Mouse (Mus musculus) heart, embryonic 14.5 days (tissue): Measurements from ENCODE around the gene Mylk4. TPM values are rescaled to one million over a fixed set of nuclear protein-coding genes. Genes with fewer than 3 reads are reported as not detected.

Source experiments
- ATAC-seq: fragments of 200-750 bp; cut with Nextera tagmentation; 2 replicates; pipeline ENCODE4 v1.8.0; 2017; ENCODE audit warnings: low read depth, moderate TSS enrichment; ENCODE audit not compliant: insufficient number of reproducible peaks, insufficient read depth, low FRiP score
- H3K27ac ChIP-seq, 2 experiments: fragments of 200-500 bp in 1 of 2; fragments of 300-500 bp in 1 of 2; sonication (generic) in 1 of 2; replicated peaks in 1 of 2; 2 replicates each; pipeline ENCODE4 v1.5.1; 2012 to 2014; ENCODE audit warnings: low read depth in 2 of 2, low read length in 2 of 2, control low read depth in 1 of 2, mild to moderate bottlenecking in 1 of 2, mixed read lengths in 1 of 2; ENCODE audit not compliant: control insufficient read depth in 1 of 2, insufficient read depth in 1 of 2
- H3K27me3 ChIP-seq: fragments of 300-500 bp; sonication (generic); 2 replicates; pipeline ENCODE4 v1.6.1; 2014; ENCODE audit warnings: mild to moderate bottlenecking, low read length, control low read depth; ENCODE audit not compliant: control insufficient read depth, insufficient read depth
- H3K36me3 ChIP-seq: fragments of 300-500 bp; sonication (generic); 2 replicates; pipeline ENCODE4 v1.6.1; 2014; ENCODE audit warnings: mild to moderate bottlenecking, control low read depth, low read length, mixed read lengths; ENCODE audit not compliant: control insufficient read depth, insufficient read depth
- H3K4me1 ChIP-seq, 2 experiments: fragments of 200-500 bp in 1 of 2; fragments of 300-500 bp in 1 of 2; sonication (generic) in 1 of 2; 2 replicates each; pipeline ENCODE4 v1.6.1; 2012 to 2014; ENCODE audit warnings: low read length in 2 of 2, control low read depth in 1 of 2, mixed read lengths in 1 of 2; ENCODE audit not compliant: control insufficient read depth in 2 of 2, insufficient read depth in 2 of 2
- H3K4me2 ChIP-seq: fragments of 300-500 bp; sonication (generic); 2 replicates; pipeline ENCODE4 v1.6.1; 2014; ENCODE audit warnings: mild to moderate bottlenecking, low read length
- H3K4me3 ChIP-seq, 2 experiments: fragments of 200-500 bp in 1 of 2; fragments of 300-500 bp in 1 of 2; sonication (generic) in 1 of 2; 2 replicates each; pipeline ENCODE4 v1.5.1; 2012 to 2014; ENCODE audit warnings: low read length in 2 of 2, mild to moderate bottlenecking in 2 of 2, control low read depth in 1 of 2, low read depth in 1 of 2, moderate library complexity in 1 of 2; ENCODE audit not compliant: control insufficient read depth in 1 of 2, insufficient read depth in 1 of 2
- H3K9ac ChIP-seq: fragments of 300-500 bp; sonication (generic); 2 replicates; pipeline ENCODE4 v1.6.1; 2014; ENCODE audit warnings: mild to moderate bottlenecking, low read length
- H3K9me3 ChIP-seq: fragments of 300-500 bp; sonication (generic); 2 replicates; pipeline ENCODE4 v1.6.1; 2016; ENCODE audit warnings: low read length, control low read depth; ENCODE audit not compliant: control insufficient read depth
- WGBS: fragments of 180-500 bp; shearing (Covaris S2); extraction: QIAGEN DNeasy Blood & Tissue Kit; methylation state at CpG from one replicate; pipeline ENCODE4 v1.1.7; 2014; 5-methylcytosine and 5-hydroxymethylcytosine counted together
- polyA plus RNA-seq: library from polyadenylated mRNA; unstranded; fragments of >200 nt; fragmentation: Nextera tagmentation; extraction: Ambion mirVana; gene quantifications from 2 replicates; pipeline ENCODE4 v1.2.1, GENCODE M21; 2014

The Mylk4 gene
- polyA plus RNA-seq, 1 experiment from 2014 or later = 0.46 TPM

- 52% methylated on average over 2 of the region's 2 CpGs for WGBS
- H3K9ac ChIP-seq = no peak overlapping the region
- no peaks in the 10 kb centered on the region for H3K9me3 ChIP-seq
- H3K27me3 ChIP-seq = no peaks in the 10 kb centered on the region
- no peak overlapping the region for H3K27ac ChIP-seq
- H3K36me3 ChIP-seq = no peaks in the 10 kb centered on the region
- peaks cover 0 to 6% of the 10 kb centered on the region in 2 experiments; a peak in 3 of 4 replicates for H3K4me1 ChIP-seq
- no peak overlapping the region for H3K4me2 ChIP-seq
- H3K4me3 ChIP-seq = no peak overlapping the region
- no peak for ATAC-seq
Observed at GRCm38 (mm10) chr13:32748421-32748820, 35.3 kb downstream of the Mylk4 start.

- Histone ChIP-seq H3K4me2 (no peak overlapping the region), H3K27me3 (no peaks in the 10 kb centered on the region), H3K4me3 (no peak overlapping the region), H3K9ac (no peak overlapping the region), H3K36me3 (no peaks in the 10 kb centered on the region), H3K4me1 (peaks cover 2 to 6% of the 10 kb centered on the region in 2 experiments; a peak in 3 of 4 replicates), H3K9me3 (no peaks in the 10 kb centered on the region), H3K27ac (no peak overlapping the region)
- no peak for ATAC-seq
- WGBS = 76% methylated on average over 7 of the region's 7 CpGs
Observed at GRCm38 (mm10) chr13:32741161-32741560, 42.6 kb downstream of the Mylk4 start.

DNA sequence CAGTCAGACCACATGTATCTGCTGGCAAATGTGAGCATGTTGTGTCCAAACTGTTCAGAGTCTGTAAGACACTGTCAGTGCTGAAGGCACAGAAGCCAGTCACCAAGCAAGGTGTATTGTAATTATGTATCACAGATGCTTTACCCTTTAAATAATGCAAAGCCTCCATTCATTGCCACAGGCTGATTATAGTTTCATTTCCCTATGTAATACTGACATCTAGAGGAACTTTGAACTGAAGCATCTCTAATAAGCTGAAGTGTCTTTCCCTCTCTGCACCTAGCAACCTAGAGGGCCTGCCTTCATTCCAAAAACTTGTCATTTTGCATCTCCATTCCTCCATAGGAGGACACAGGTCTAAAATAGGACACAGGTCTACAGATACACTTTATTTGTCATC lies 52.5 kb downstream of the Mylk4 start:
- H3K9ac ChIP-seq = no peak overlapping the region
- no peak overlapping the region for H3K4me2 ChIP-seq
- H3K27ac ChIP-seq = no peak overlapping the region
- H3K9me3 ChIP-seq = no peaks in the 10 kb centered on the region
- H3K4me3 ChIP-seq = no peak overlapping the region
- H3K4me1 ChIP-seq = no peaks in the 10 kb centered on the region
- no peaks in the 10 kb centered on the region for H3K27me3 ChIP-seq
- ATAC-seq = no peak
- no peaks in the 10 kb centered on the region for H3K36me3 ChIP-seq

- ATAC-seq = no peak
- H3K9me3 ChIP-seq = no peaks in the 10 kb centered on the region
- no peak overlapping the region for H3K9ac ChIP-seq
- no peak overlapping the region for H3K4me2 ChIP-seq
- 83% methylated on average over 5 of the region's 5 CpGs for WGBS
- H3K27me3 ChIP-seq = no peaks in the 10 kb centered on the region
- peaks cover 0 to 2% of the 10 kb centered on the region in 2 experiments; a peak in 2 of 4 replicates for H3K4me1 ChIP-seq
- no peak overlapping the region for H3K27ac ChIP-seq
- H3K36me3 ChIP-seq = no peaks in the 10 kb centered on the region
- H3K4me3 ChIP-seq = no peak overlapping the region
Observed at GRCm38 (mm10) chr13:32724606-32725005, 59.1 kb downstream of the Mylk4 start.

- Histone ChIP-seq H3K4me2 (no peak overlapping the region), H3K27me3 (no peaks in the 10 kb centered on the region), H3K9me3 (no peaks in the 10 kb centered on the region), H3K4me3 (no peak overlapping the region), H3K36me3 (no peaks in the 10 kb centered on the region), H3K9ac (no peak overlapping the region), H3K4me1 (peaks cover 2 to 13% of the 10 kb centered on the region in 2 experiments; a peak in 3 of 4 replicates), H3K27ac (no peak overlapping the region)
- peak; percentile 31; the same call in 1 of the 2 replicates for ATAC-seq
- WGBS = 85% methylated on average over 4 of the region's 4 CpGs
Observed at GRCm38 (mm10) chr13:32721717-32722116, 62.0 kb downstream of the Mylk4 start.

GRCm38 (mm10) chr13:32719284-32719683 lies 64.5 kb downstream of the Mylk4 start:
- WGBS = 63% methylated on average over 3 of the region's 3 CpGs

DNA sequence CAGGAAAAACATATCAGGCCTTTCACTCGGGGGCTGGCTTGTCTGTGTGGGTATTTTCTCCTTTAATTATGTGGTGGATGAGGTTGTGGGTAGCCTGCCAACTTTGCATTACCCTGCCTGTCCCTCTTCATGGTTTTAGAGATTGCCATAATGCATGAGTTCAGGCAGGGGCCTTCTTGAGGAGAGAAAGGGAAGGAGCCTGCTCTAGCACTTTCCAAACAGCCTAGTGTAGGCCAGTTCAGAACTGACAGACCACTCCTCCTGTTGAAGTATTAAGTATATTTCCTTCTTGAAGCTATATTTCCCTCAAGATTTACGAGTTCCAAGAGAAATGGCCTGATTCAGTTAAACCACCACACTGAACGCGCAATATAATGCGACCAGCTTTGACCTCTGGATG lies 66.0 kb downstream of the Mylk4 start:
- ATAC-seq = no peak
- 87% methylated on average over 5 of the region's 5 CpGs for WGBS
- peaks cover 2 to 13% of the 10 kb centered on the region in 2 experiments; a peak in 3 of 4 replicates for H3K4me1 ChIP-seq

More at GRCm38 (mm10) chr13:32719284-32719683, 64.5 kb downstream of the Mylk4 start:
- H3K4me2 ChIP-seq = no peak overlapping the region
- no peak overlapping the region for H3K4me3 ChIP-seq
- no peaks in the 10 kb centered on the region for H3K36me3 ChIP-seq
- H3K27me3 ChIP-seq = no peaks in the 10 kb centered on the region
- H3K9me3 ChIP-seq = no peaks in the 10 kb centered on the region
- H3K27ac ChIP-seq = no peak overlapping the region
- ATAC-seq = no peak
- H3K4me1 ChIP-seq = peaks cover 2 to 13% of the 10 kb centered on the region in 2 experiments; a peak in 3 of 4 replicates
- H3K9ac ChIP-seq = no peak overlapping the region

GRCm38 (mm10) chr13:32712568-32712967 lies 71.2 kb downstream of the Mylk4 start:
- Histone ChIP-seq H3K36me3 (no peaks in the 10 kb centered on the region), H3K9me3 (no peaks in the 10 kb centered on the region), H3K4me2 (no peak overlapping the region), H3K27me3 (no peaks in the 10 kb centered on the region), H3K27ac (no peak overlapping the region), H3K9ac (no peak overlapping the region), H3K4me3 (no peak overlapping the region), H3K4me1 (no peaks in the 10 kb centered on the region; a peak in 1 of 4 replicates)
- no peak for ATAC-seq
- WGBS = 83% methylated on average over 3 of the region's 3 CpGs

More for the DNA sequence above, 66.0 kb downstream of the Mylk4 start:
- Histone ChIP-seq H3K9me3 (no peaks in the 10 kb centered on the region), H3K4me3 (no peak overlapping the region), H3K27ac (peak overlapping the region in 1 of 2 experiments; percentile 29; a peak in 2 of 4 replicates), H3K27me3 (no peaks in the 10 kb centered on the region), H3K9ac (no peak overlapping the region), H3K36me3 (no peaks in the 10 kb centered on the region), H3K4me2 (no peak overlapping the region)
